Mouse (Mus musculus) monocyte, adult 5-6 weeks (primary cell): ENCODE data around the gene Car12. TPM values are rescaled to one million over a fixed set of nuclear protein-coding genes. Genes with fewer than 3 reads are reported as not detected.
A peak's percentile ranks its signal among the peaks of the same experiment; 100 is the strongest.
"Not testable (repeated sequence)": the region's sequence is repeated elsewhere in the genome, so short reads cannot be mapped to it uniquely, and the experiment has no call there.

ENCODE experiments used
- ATAC-seq: fragments of 153-309, 156-312 bp; replicated peaks from 2 replicates; pipeline ENCODE4 v1.8.0; 2017; ENCODE audit warnings: mild to moderate bottlenecking; ENCODE audit not compliant: low TSS enrichment, insufficient number of reproducible peaks, severe bottlenecking, poor library complexity, low FRiP score
- total RNA-seq: library from RNA; stranded (forward); fragments of 200-1000, 200-491, 200-594 nt; gene quantifications from 3 replicates; pipeline ENCODE4 v1.2.3, GENCODE M21; 2017

The Car12 gene
- total RNA-seq, 1 experiment from 2014 or later = not detected

GRCm38 (mm10) chr9:66739516-66739915, 26.0 kb downstream of the Car12 start:
- ATAC-seq = no peak

- ATAC-seq = no peak
Observed at GRCm38 (mm10) chr9:66744531-66744930, 31.0 kb downstream of the Car12 start.

- ATAC-seq = no peak
Observed at GRCm38 (mm10) chr9:66748390-66748789, 34.9 kb downstream of the Car12 start.

- ATAC-seq = no peak
Observed at GRCm38 (mm10) chr9:66752849-66753248, 39.4 kb downstream of the Car12 start.

- no peak for ATAC-seq
Observed at GRCm38 (mm10) chr9:66760991-66761390, 47.5 kb downstream of the Car12 start.

GRCm38 (mm10) chr9:66768721-66769120, 55.2 kb downstream of the Car12 start:
- no peak for ATAC-seq

- ATAC-seq = no peak
Observed at GRCm38 (mm10) chr9:66769275-66769674, 55.8 kb downstream of the Car12 start.

GRCm38 (mm10) chr9:66770701-66771100, 57.2 kb downstream of the Car12 start:
- no peak for ATAC-seq

GRCm38 (mm10) chr9:66784552-66784951, 71.1 kb downstream of the Car12 start:
- ATAC-seq = not testable (repeated sequence)

- ATAC-seq = no peak
Observed at GRCm38 (mm10) chr9:66787821-66788220, 74.3 kb downstream of the Car12 start.

- no peak for ATAC-seq
Observed at GRCm38 (mm10) chr9:66794629-66795463, 81.4 kb downstream of the Car12 start.

- ATAC-seq = peak; percentile 95
Observed at GRCm38 (mm10) chr9:66795464-66796324, 82.2 kb downstream of the Car12 start, which contains the start of gene Aph1b. Gene Aph1b, minus strand, starts transcription at chr9:66795490.

GRCm38 (mm10) chr9:66796739-66797138, 83.3 kb downstream of the Car12 start, which contains the start of gene Gm10647:
Gene Gm10647, plus strand, starts transcription at chr9:66797039.
- ATAC-seq = no peak

GRCm38 (mm10) chr9:66801947-66802346, 88.5 kb downstream of the Car12 start:
- no peak for ATAC-seq

GRCm38 (mm10) chr9:66805951-66806350, 92.5 kb downstream of the Car12 start:
- not testable (repeated sequence) for ATAC-seq

- ATAC-seq = no peak
Observed at GRCm38 (mm10) chr9:66813392-66813791, 99.9 kb downstream of the Car12 start.
